Mouse (Mus musculus) embryonic facial prominence, embryonic 14.5 days (tissue): ENCODE data around the gene Cux1. TPM values are rescaled to one million over a fixed set of nuclear protein-coding genes. Genes with fewer than 3 reads are reported as not detected.
A peak's percentile ranks its signal among the peaks of the same experiment; 100 is the strongest.

Experiments
- ATAC-seq: fragments of 200-750 bp; cut with Nextera tagmentation; 2 replicates; pipeline ENCODE4 v1.8.0; 2017; ENCODE audit warnings: low read depth, moderate number of reproducible peaks, moderate TSS enrichment
- DNase-seq: peaks from one replicate; pipeline ENCODE4 v3.0.0-alpha.2; 2015; ENCODE audit warnings: low spot score
- H3K27ac ChIP-seq: fragments of 300-500 bp; sonication (generic); replicated peaks from 2 replicates; pipeline ENCODE4 v1.5.1; 2014; ENCODE audit warnings: low read depth, mild to moderate bottlenecking, low read length, moderate library complexity
- H3K27me3 ChIP-seq: fragments of 300-500 bp; sonication (generic); replicated peaks from 2 replicates; pipeline ENCODE4 v1.6.1; 2014; ENCODE audit warnings: low read length; ENCODE audit not compliant: control insufficient read depth, insufficient read depth
- H3K36me3 ChIP-seq: fragments of 300-500 bp; sonication (generic); 2 replicates; pipeline ENCODE4 v1.6.1; 2014; ENCODE audit warnings: low read length, mixed read lengths; ENCODE audit not compliant: control insufficient read depth, insufficient read depth
- H3K4me1 ChIP-seq: fragments of 300-500 bp; sonication (generic); 2 replicates; pipeline ENCODE4 v1.6.1; 2014; ENCODE audit warnings: antibody characterized with exemption, low read length; ENCODE audit not compliant: control insufficient read depth, insufficient read depth
- H3K4me2 ChIP-seq: fragments of 300-500 bp; sonication (generic); 2 replicates; pipeline ENCODE4 v1.6.1; 2014; ENCODE audit warnings: low read depth, mild to moderate bottlenecking, low read length, moderate library complexity, mixed read lengths
- H3K4me3 ChIP-seq: fragments of 300-500 bp; sonication (generic); 2 replicates; pipeline ENCODE4 v1.5.1; 2014; ENCODE audit warnings: low read depth, mild to moderate bottlenecking, low read length
- H3K9ac ChIP-seq: fragments of 300-500 bp; sonication (generic); 2 replicates; pipeline ENCODE4 v1.6.1; 2014; ENCODE audit warnings: low read depth, mild to moderate bottlenecking, low read length, moderate library complexity, mixed read lengths
- H3K9me3 ChIP-seq: fragments of 300-500 bp; sonication (generic); 2 replicates; pipeline ENCODE4 v1.6.1; 2016; ENCODE audit warnings: low read length; ENCODE audit not compliant: control insufficient read depth
- WGBS: fragments of 180-500 bp; shearing (Covaris S2); extraction: QIAGEN DNeasy Blood & Tissue Kit; methylation state at CpG from one replicate; pipeline ENCODE4 v1.1.7; 2014; 5-methylcytosine and 5-hydroxymethylcytosine counted together
- polyA plus RNA-seq: library from polyadenylated mRNA; unstranded; fragments of >200 nt; fragmentation: Nextera tagmentation; extraction: Ambion mirVana; gene quantifications from 2 replicates; pipeline ENCODE4 v1.2.1, GENCODE M21; 2014

Gene Cux1
- polyA plus RNA-seq, 1 experiment from 2014 or later: 60.6 TPM

DNA sequence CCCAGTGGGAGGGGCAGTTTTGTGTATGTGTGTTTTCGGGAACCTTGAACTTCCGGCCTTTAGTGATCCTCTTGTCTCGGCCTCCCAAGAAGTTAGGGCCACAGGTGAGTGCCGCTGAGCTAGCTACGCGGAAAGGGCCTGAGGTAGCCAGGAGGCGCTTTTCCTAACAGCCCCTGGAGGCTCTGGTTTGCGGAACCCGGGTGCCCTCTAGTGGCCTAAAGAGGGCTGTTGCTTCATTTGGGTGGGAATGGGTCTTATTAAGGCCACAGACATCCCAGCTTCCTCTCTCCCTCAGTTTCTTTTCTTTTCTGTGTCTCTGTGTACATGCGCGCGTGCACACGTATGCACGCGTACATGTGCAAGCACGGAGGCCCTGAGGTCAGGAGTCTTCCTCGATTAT is 314.4 kb downstream of the Cux1 start:
- Histone ChIP-seq H3K4me2 (no peak overlapping the region), H3K27ac (no peak overlapping the region), H3K36me3 (peaks cover 15% of the 10 kb centered on the region; the same call in 1 of the 2 replicates), H3K9me3 (no peaks in the 10 kb centered on the region), H3K4me3 (no peak overlapping the region), H3K4me1 (no peaks in the 10 kb centered on the region), H3K9ac (no peak overlapping the region), H3K27me3 (no peaks in the 10 kb centered on the region)
- DNase-seq: peak; percentile 82
- peak; percentile 25; the same call in 1 of the 2 replicates for ATAC-seq
- 13% methylated on average over 17 of the region's 17 CpGs for WGBS

GRCm38 (mm10) chr5:136251004-136251403 is 316.3 kb downstream of the Cux1 start:
- H3K27ac ChIP-seq: no peak overlapping the region
- H3K4me1 ChIP-seq: no peaks in the 10 kb centered on the region
- DNase-seq (no peak), ATAC-seq (no peak)
- H3K9ac ChIP-seq: no peak overlapping the region
- 49% methylated on average over 7 of the region's 7 CpGs for WGBS
- no peaks in the 10 kb centered on the region for H3K27me3 ChIP-seq
- peaks cover 5% of the 10 kb centered on the region; the same call in 1 of the 2 replicates for H3K36me3 ChIP-seq
- no peak overlapping the region for H3K4me3 ChIP-seq
- H3K9me3 ChIP-seq: no peaks in the 10 kb centered on the region
- no peak overlapping the region for H3K4me2 ChIP-seq

- no peaks in the 10 kb centered on the region for H3K27me3 ChIP-seq
- ATAC-seq: no peak
- WGBS: 61% methylated on average over 6 of the region's 6 CpGs
These were observed 318.8 kb downstream of the Cux1 start for GRCm38 (mm10) chr5:136248441-136248840.

DNA sequence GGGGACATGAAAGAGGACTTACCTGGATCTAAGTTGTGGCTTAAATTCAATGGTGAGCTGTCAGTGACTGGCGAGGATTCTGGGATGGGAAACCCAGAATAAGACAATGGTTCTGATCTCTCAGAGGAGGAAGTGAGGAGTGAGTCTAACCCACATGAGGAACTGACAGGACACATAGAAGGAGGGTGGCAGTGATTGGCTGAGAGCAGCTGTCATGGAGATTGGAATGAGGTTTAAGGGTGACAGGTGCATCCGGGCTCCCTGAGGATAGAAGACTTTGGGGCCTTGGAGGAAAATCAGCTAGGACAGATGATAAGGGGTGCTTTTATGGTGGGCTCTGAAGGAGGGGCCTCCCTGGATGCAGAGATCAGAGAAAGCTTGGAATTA is 320.8 kb downstream of the Cux1 start, which contains the start of gene Sh2b2:
Gene Sh2b2, minus strand, starts transcription at position 105 of the 387 bp plus-strand sequence.
- H3K4me3 ChIP-seq: peak within 1 kb of the TSS; percentile 78
- ATAC-seq (no peak), DNase-seq (no peak)
- 81% methylated on average over 2 of the region's 2 CpGs for WGBS
- H3K4me1 ChIP-seq: 0 out of 2 replicates have a peak, but pooled peaks cover 6% of the 10 kb centered on the region
- H3K27ac ChIP-seq: peak within 1 kb of the TSS; percentile 78
- H3K9me3 ChIP-seq: no peaks in the 10 kb centered on the region
- peak within 1 kb of the TSS; percentile 76; the same call in 1 of the 2 replicates for H3K9ac ChIP-seq
- no peaks in the 10 kb centered on the region for H3K36me3 ChIP-seq
- no peaks in the 10 kb centered on the region for H3K27me3 ChIP-seq
- peak within 1 kb of the TSS; percentile 81 for H3K4me2 ChIP-seq

More at GRCm38 (mm10) chr5:136248441-136248840, 318.8 kb downstream of the Cux1 start:
- no peak for DNase-seq
- Histone ChIP-seq H3K27ac (no peak overlapping the region), H3K4me2 (no peak overlapping the region), H3K9me3 (no peaks in the 10 kb centered on the region), H3K4me1 (0 out of 2 replicates have a peak, but pooled peaks cover 4% of the 10 kb centered on the region), H3K36me3 (peaks cover 3% of the 10 kb centered on the region; the same call in 1 of the 2 replicates), H3K4me3 (no peak overlapping the region), H3K9ac (no peak overlapping the region)

- Histone ChIP-seq H3K27me3 (no peaks in the 10 kb centered on the region), H3K9ac (peak overlapping the region; percentile 76), H3K4me1 (0 out of 2 replicates have a peak, but pooled peaks cover 6% of the 10 kb centered on the region), H3K9me3 (no peaks in the 10 kb centered on the region), H3K4me3 (peak overlapping the region; percentile 78), H3K4me2 (peak overlapping the region; percentile 81), H3K27ac (peak overlapping the region; percentile 78), H3K36me3 (no peaks in the 10 kb centered on the region)
- DNase-seq (no peak), ATAC-seq (no peak)
- 11% methylated on average over 15 of the region's 15 CpGs for WGBS
These were observed 321.5 kb downstream of the Cux1 start for GRCm38 (mm10) chr5:136245541-136246451.

DNA sequence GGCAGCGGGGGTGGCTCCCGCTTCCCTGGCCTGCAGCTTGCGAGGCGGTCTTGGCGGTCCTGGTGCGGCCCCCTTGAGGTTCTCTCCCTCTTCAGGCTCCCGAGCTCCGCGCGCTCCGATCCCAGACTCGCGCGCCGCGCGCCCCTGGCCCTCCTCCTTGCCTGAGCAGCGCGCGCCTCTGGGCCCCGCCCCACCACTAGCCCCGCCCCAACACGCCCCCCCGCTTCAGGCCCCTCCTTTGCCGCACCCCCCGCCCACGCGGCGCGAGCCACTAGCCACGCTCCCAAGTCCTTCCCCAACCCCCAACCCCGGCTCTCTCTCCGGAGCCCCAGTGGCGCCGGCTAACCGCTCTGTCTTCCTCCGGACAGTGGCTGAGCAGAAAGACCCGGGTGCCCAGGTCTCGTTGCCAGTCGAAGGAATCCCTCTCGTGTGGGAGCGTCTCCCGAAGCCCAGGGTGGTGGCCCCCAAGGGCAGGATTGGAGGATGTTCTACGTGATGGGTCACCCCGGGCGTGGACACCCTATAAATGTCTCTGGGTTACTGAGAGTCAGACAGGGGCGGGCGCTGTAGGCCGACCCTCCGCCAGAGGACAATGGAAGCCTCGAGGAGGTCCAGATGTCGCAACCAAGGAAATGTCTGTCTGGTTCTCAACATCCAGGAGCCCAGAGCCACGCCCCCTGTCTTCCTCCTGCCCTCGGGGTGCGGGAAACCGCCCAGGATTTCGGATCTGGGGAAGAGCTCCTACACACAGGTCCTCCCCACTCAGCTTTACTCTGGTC is 322.3 kb downstream of the Cux1 start:
- ATAC-seq: peak; percentile 82
- no peaks in the 10 kb centered on the region for H3K9me3 ChIP-seq

GRCm38 (mm10) chr5:136243851-136244761 is 323.2 kb downstream of the Cux1 start:
- peak overlapping the region; percentile 76 for H3K9ac ChIP-seq
- 1% methylated on average over 46 of the region's 67 CpGs for WGBS
- peak; percentile 28 for ATAC-seq
- peak overlapping the region; percentile 67; the same call in 1 of the 2 replicates for H3K27ac ChIP-seq
- no peaks in the 10 kb centered on the region for H3K36me3 ChIP-seq
- H3K9me3 ChIP-seq: no peaks in the 10 kb centered on the region
- H3K4me1 ChIP-seq: 0 out of 2 replicates have a peak, but pooled peaks cover 6% of the 10 kb centered on the region
- H3K27me3 ChIP-seq: no peaks in the 10 kb centered on the region
- H3K4me2 ChIP-seq: peak overlapping the region; percentile 81
- H3K4me3 ChIP-seq: peak overlapping the region; percentile 78
- DNase-seq: no peak

More for the DNA sequence above, 322.3 kb downstream of the Cux1 start:
- 0 out of 2 replicates have a peak, but pooled peaks cover 6% of the 10 kb centered on the region for H3K4me1 ChIP-seq
- peak overlapping the region; percentile 78 for H3K4me3 ChIP-seq
- H3K36me3 ChIP-seq: no peaks in the 10 kb centered on the region
- no peaks in the 10 kb centered on the region for H3K27me3 ChIP-seq
- under 1% methylated on average over 31 of the region's 57 CpGs for WGBS
- peak overlapping the region; percentile 81 for H3K4me2 ChIP-seq
- peak overlapping the region; percentile 78 for H3K27ac ChIP-seq
- H3K9ac ChIP-seq: peak overlapping the region; percentile 76
- peak; percentile 92 for DNase-seq
